Mouse (Mus musculus): ENCODE measurements around the gene Srrm2. TPM values are rescaled to one million over a fixed set of nuclear protein-coding genes. Genes with fewer than 3 reads are reported as not detected.
"Not testable (repeated sequence)": the region's sequence is repeated elsewhere in the genome, so short reads cannot be mapped to it uniquely, and the experiment has no call there.

Gene Srrm2
- polyA plus RNA-seq, 1 experiment from 2014 or later = 439 TPM

DNA sequence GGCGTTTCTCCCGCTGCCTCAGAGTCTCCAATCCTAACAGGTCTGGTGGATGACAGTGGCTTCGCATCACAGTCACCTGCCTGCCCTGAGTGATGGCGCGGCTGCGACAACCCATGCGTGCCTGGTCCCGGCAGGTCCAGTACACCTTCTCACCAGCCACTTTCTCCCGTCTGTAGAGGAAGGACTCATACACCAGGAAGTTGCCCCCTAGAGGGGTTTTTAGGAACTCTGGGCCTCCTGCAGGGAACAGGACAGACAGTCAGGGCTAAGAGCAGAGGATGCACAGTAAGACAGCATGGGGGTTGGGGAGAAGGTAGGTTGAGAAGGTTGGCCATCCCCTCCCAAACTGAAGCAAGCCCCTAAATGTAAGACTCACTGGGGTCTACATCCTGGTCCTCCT lies 30.1 kb upstream of the Srrm2 start:
- ATAC-seq (ENCODE audit: low FRiP score) = no peak
- no peak overlapping the region for H3K4me2 ChIP-seq
- H3K4me3 ChIP-seq (ENCODE audit: low read depth, low read length) = no peak overlapping the region
- H3K9ac ChIP-seq (ENCODE audit: low read length) = no peak overlapping the region
- H3K27ac ChIP-seq (ENCODE audit: low read depth, low read length) = no peak overlapping the region
- no peaks in the 10 kb centered on the region for H3K9me3 ChIP-seq (ENCODE audit: control insufficient read depth, low read length)
- DNase-seq (ENCODE audit: low spot score, missing footprints) = peak; percentile 10
- no peaks in the 10 kb centered on the region for H3K4me1 ChIP-seq (ENCODE audit: control insufficient read depth, insufficient read depth, low read length)
- H3K36me3 ChIP-seq (ENCODE audit: control insufficient read depth, insufficient read depth, low read length) = peaks cover 49% of the 10 kb centered on the region
- WGBS = 91% methylated on average over 9 of the region's 9 CpGs
- no peaks in the 10 kb centered on the region for H3K27me3 ChIP-seq (ENCODE audit: control insufficient read depth, insufficient read depth, low read length)

DNA sequence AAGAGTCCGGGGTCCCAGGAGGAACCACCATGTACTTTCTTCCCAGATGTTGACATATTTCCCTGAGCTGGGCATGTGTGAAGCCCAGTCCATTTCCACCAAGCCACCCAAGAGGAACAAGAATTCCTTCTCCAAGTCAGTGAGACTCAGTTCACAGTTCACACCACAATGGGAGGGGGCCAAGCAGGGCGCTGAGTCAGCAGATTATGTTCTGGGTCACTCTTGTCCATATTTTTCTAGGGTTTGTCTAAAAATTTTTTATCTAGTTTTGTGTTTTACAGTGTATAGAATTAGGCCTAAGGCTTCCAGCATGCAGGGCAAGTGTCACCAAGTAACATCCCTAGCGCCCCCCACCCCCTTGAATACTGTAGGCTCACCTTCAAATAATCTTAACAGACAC lies 29.2 kb upstream of the Srrm2 start:
- H3K4me3 ChIP-seq (ENCODE audit: low read depth, low read length) = no peak overlapping the region
- H3K9me3 ChIP-seq (ENCODE audit: control insufficient read depth, low read length) = no peaks in the 10 kb centered on the region
- no peak overlapping the region for H3K4me2 ChIP-seq
- 95% methylated on average over 3 of the region's 3 CpGs for WGBS
- H3K27ac ChIP-seq (ENCODE audit: low read depth, low read length) = no peak overlapping the region
- ATAC-seq (ENCODE audit: low FRiP score) (no peak), DNase-seq (ENCODE audit: low spot score, missing footprints) (peak; percentile 49)
- no peak overlapping the region for H3K9ac ChIP-seq (ENCODE audit: low read length)
- H3K27me3 ChIP-seq (ENCODE audit: control insufficient read depth, insufficient read depth, low read length) = no peaks in the 10 kb centered on the region
- H3K4me1 ChIP-seq (ENCODE audit: control insufficient read depth, insufficient read depth, low read length) = no peaks in the 10 kb centered on the region
- peaks cover 43% of the 10 kb centered on the region for H3K36me3 ChIP-seq (ENCODE audit: control insufficient read depth, insufficient read depth, low read length)

DNA sequence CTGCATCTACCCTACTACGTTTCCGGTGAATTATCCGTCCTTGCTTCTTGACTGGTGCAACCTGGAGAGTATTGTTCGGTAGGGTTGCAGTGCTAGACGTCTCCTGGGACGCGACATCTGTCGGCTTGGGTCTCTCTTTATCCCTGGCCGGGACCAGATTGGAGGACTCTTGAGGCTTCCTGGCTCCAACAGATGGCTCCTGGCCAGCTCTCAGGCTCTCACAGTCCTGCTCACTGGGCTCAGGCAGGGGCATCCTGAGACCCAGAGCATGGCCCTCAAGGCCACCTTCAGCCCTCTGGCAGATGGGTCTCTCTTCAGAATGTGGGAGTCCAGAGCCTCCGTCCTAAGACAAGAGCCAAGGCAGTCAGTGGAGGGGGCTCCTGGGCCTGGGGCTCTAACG lies 27.4 kb upstream of the Srrm2 start:
- Histone ChIP-seq H3K9me3 (ENCODE audit: control insufficient read depth, low read length) (no peaks in the 10 kb centered on the region), H3K4me2 (no peak overlapping the region), H3K36me3 (ENCODE audit: control insufficient read depth, insufficient read depth, low read length) (peaks cover 33% of the 10 kb centered on the region), H3K27ac (ENCODE audit: low read depth, low read length) (no peak overlapping the region), H3K4me3 (ENCODE audit: low read depth, low read length) (no peak overlapping the region), H3K27me3 (ENCODE audit: control insufficient read depth, insufficient read depth, low read length) (no peaks in the 10 kb centered on the region), H3K9ac (ENCODE audit: low read length) (no peak overlapping the region), H3K4me1 (ENCODE audit: control insufficient read depth, insufficient read depth, low read length) (no peaks in the 10 kb centered on the region)
- ATAC-seq (ENCODE audit: low FRiP score) = no peak
- peak; percentile 44 for DNase-seq (ENCODE audit: low spot score, missing footprints)
- WGBS = 87% methylated on average over 11 of the region's 11 CpGs

DNA sequence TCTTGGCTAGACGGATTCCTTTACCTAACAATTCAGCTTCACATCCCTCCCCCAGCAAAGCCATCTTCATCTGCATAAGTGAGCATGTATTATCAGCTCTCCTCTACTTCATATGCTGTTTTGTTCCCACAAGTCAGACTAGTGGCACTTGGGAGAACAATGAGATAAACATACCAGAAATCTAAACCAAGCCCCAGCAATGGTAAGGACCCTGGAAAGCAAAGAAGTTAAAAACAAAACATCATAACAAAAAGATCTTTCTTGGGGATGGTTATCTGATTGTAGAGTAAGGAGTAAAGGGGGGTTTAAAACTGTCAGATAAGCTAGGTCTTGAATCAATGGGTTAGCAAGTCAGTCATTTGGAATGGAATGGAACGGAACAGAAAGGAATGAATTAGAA lies 19.8 kb upstream of the Srrm2 start:
- ATAC-seq (ENCODE audit: low FRiP score) (no peak), DNase-seq (ENCODE audit: low spot score, missing footprints) (peak; percentile 87)
- no peaks in the 10 kb centered on the region for H3K27me3 ChIP-seq (ENCODE audit: control insufficient read depth, insufficient read depth, low read length)
- H3K27ac ChIP-seq (ENCODE audit: low read depth, low read length) = no peak overlapping the region; the same call in 1 of the 2 replicates
- H3K9me3 ChIP-seq (ENCODE audit: control insufficient read depth, low read length) = no peaks in the 10 kb centered on the region
- no peaks in the 10 kb centered on the region; the same call in 1 of the 2 replicates for H3K36me3 ChIP-seq (ENCODE audit: control insufficient read depth, insufficient read depth, low read length)
- H3K9ac ChIP-seq (ENCODE audit: low read length) = peak overlapping the region; percentile 98
- peak overlapping the region; percentile 51 for H3K4me2 ChIP-seq
- peaks cover 7% of the 10 kb centered on the region for H3K4me1 ChIP-seq (ENCODE audit: control insufficient read depth, insufficient read depth, low read length)
- peak overlapping the region; percentile 86 for H3K4me3 ChIP-seq (ENCODE audit: low read depth, low read length)
- WGBS = 17% methylated on average over 2 of the region's 2 CpGs

DNA sequence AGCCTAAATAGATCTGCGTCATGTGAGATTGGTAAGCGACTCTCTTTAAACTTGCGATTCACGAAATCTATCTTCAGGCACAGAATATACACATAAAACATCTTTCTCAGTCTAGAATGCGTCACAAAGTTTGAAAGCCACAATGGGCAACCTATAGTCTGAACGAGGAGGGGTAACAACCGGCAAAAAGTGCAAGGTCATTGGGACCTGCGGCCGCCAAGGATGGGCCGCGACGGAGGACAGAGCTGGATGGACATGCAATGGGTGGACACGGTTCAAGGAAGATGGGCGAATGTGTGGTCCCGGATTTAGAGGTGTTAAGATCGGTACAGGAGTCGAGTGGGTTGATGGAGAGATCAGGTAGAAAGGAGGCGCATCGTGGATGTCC lies 19.4 kb upstream of the Srrm2 start:
- Histone ChIP-seq H3K4me3 (ENCODE audit: low read depth, low read length) (peak overlapping the region; percentile 86), H3K9me3 (ENCODE audit: control insufficient read depth, low read length) (no peaks in the 10 kb centered on the region), H3K36me3 (ENCODE audit: control insufficient read depth, insufficient read depth, low read length) (no peaks in the 10 kb centered on the region; the same call in 1 of the 2 replicates), H3K4me2 (peak overlapping the region; percentile 51), H3K4me1 (ENCODE audit: control insufficient read depth, insufficient read depth, low read length) (peaks cover 7% of the 10 kb centered on the region), H3K9ac (ENCODE audit: low read length) (peak overlapping the region; percentile 98), H3K27ac (ENCODE audit: low read depth, low read length) (peak overlapping the region; percentile 82), H3K27me3 (ENCODE audit: control insufficient read depth, insufficient read depth, low read length) (no peaks in the 10 kb centered on the region)
- ATAC-seq (ENCODE audit: low FRiP score) = no peak
- WGBS = 1% methylated on average over 19 of the region's 19 CpGs
- DNase-seq (ENCODE audit: low spot score, missing footprints) = no peak

DNA sequence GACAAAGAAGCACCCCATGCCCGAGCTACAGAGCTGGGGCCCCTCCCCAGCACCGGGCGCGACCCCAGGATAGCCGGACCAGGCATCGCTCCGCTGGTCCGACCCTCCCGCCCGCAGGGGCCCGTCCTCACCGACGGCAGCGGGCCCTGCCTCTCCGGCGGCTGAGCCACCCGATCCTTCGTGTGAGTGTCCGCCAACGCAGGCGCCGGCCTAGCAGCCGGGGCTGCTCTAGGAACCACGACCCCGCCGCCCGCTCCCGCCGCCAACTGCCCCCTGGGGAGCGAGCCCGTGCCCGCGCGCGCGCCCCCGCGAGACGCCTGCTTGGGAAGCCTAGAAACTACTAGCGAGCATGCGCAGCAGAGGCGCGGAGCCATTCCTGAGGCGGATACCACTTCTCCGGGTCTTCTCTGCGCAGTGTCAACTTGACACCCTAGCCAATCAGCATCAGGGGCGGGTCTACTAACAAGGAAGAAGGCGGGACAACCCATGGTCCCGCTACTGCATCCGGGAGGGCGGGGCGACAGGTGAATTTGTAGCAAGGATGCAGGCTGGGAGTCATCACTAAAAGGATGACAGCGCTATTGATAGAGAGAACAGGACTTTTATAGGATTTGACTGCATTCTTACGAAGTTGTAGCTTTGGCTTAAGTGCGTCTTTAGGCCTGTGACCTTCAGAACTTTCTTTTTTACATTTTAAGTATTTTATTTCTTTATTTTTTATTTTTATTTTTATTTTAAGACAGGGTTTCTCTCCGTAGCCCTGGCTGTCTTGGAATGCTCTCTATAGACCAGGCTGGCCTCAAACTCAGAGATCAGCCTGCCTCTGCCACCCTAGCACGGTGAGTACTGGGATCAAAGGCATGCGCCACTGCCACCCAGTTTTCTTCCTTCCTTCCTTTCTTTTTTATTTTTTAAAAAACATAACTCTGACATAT lies 18.8 kb upstream of the Srrm2 start, which contains the start of gene Flywch1:
TSS of gene Flywch1 (minus strand) at position 319 of the 935 bp plus-strand sequence.
- DNase-seq (ENCODE audit: low spot score, missing footprints) (peak; percentile 100), ATAC-seq (ENCODE audit: low FRiP score) (peak; percentile 98)
- no peaks in the 10 kb centered on the region; the same call in 1 of the 2 replicates for H3K36me3 ChIP-seq (ENCODE audit: control insufficient read depth, insufficient read depth, low read length)
- peak within 1 kb of the TSS; percentile 82 for H3K27ac ChIP-seq (ENCODE audit: low read depth, low read length)
- no peaks in the 10 kb centered on the region for H3K9me3 ChIP-seq (ENCODE audit: control insufficient read depth, low read length)
- peaks cover 7% of the 10 kb centered on the region for H3K4me1 ChIP-seq (ENCODE audit: control insufficient read depth, insufficient read depth, low read length)
- WGBS = 4% methylated on average over 57 of the region's 58 CpGs
- no peaks in the 10 kb centered on the region for H3K27me3 ChIP-seq (ENCODE audit: control insufficient read depth, insufficient read depth, low read length)
- peak within 1 kb of the TSS; percentile 51 for H3K4me2 ChIP-seq
- peak within 1 kb of the TSS; percentile 86 for H3K4me3 ChIP-seq (ENCODE audit: low read depth, low read length)
- peak within 1 kb of the TSS; percentile 98 for H3K9ac ChIP-seq (ENCODE audit: low read length)

DNA sequence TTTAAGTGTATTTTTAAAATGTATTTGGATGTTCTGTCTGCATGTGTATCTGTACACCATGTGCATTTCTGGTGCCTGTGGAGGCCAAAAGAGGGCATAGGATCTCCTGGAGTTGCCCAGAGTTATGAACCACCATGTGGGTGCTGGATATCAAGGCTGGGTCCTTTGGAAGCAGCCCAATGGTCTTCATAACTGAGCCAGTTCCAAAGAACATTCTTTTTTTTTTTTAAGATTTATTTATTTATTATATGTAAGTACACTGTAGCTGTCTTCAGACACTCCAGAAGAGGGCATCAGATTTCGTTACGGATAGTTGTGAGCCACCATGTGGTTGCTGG lies 18.1 kb upstream of the Srrm2 start:
- not testable (repeated sequence) for H3K9ac ChIP-seq (ENCODE audit: low read length)

DNA sequence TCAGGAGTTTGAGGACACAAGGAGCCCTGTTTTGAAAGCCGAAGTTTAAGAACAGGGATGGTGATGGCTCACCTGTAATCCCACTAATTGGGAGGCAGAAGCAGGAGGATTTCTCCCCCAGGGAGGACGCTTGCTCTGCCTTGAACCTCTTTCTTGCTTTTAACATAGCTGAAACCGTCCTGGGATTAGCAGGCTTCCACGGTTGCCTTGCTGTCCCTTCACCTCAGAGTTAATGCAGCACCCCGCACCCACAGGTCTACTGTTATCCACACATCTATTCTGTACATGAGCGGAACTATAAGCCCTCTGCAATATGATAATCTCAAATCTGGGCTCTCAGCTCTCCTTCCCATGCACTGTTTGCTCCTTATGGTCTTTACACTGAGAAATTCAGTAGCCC lies 16.7 kb upstream of the Srrm2 start:
- no peak overlapping the region for H3K4me2 ChIP-seq
- no peaks in the 10 kb centered on the region for H3K27me3 ChIP-seq (ENCODE audit: control insufficient read depth, insufficient read depth, low read length)
- H3K4me1 ChIP-seq (ENCODE audit: control insufficient read depth, insufficient read depth, low read length) = peaks cover 7% of the 10 kb centered on the region
- no peak for ATAC-seq (ENCODE audit: low FRiP score)
- no peaks in the 10 kb centered on the region for H3K9me3 ChIP-seq (ENCODE audit: control insufficient read depth, low read length)
- no peak overlapping the region for H3K9ac ChIP-seq (ENCODE audit: low read length)
- 76% methylated on average over 6 of the region's 6 CpGs for WGBS
- no peak overlapping the region for H3K27ac ChIP-seq (ENCODE audit: low read depth, low read length)
- DNase-seq (ENCODE audit: low spot score, missing footprints) = peak; percentile 73
- no peak overlapping the region for H3K4me3 ChIP-seq (ENCODE audit: low read depth, low read length)
- H3K36me3 ChIP-seq (ENCODE audit: control insufficient read depth, insufficient read depth, low read length) = no peaks in the 10 kb centered on the region; the same call in 1 of the 2 replicates

More for the DNA sequence above, 18.1 kb upstream of the Srrm2 start:
- H3K4me2 ChIP-seq = peak overlapping the region; percentile 37; the same call in 1 of the 2 replicates
- WGBS = no CpG with 5 or more reads among the region's 2 CpGs
- not testable (repeated sequence) for H3K27ac ChIP-seq (ENCODE audit: low read depth, low read length); H3K27me3 ChIP-seq (ENCODE audit: control insufficient read depth, insufficient read depth, low read length); H3K36me3 ChIP-seq (ENCODE audit: control insufficient read depth, insufficient read depth, low read length); H3K4me1 ChIP-seq (ENCODE audit: control insufficient read depth, insufficient read depth, low read length); DNase-seq (ENCODE audit: low spot score, missing footprints); H3K9me3 ChIP-seq (ENCODE audit: control insufficient read depth, low read length); ATAC-seq (ENCODE audit: low FRiP score)
- H3K4me3 ChIP-seq (ENCODE audit: low read depth, low read length) = peak overlapping the region; percentile 86; the same call in 1 of the 2 replicates

DNA sequence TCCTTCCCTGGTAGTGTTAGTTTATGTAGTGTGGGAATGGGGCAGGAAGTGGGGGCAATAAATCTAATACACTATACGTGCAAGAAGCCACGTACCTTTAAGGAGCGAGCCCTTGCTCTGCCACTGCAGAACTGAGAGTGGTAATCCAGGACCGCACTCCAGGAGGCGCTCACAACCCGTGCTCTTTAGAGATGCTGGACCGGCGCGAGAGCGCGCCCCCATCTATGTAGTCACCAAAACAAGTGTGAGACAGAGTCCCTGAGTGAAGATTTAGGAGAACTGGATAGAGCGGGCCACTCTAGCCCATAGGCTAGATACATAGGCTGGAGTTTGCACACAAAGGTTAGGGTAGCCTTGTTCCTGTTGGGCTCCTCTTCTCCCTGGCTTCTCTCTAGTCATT lies 16.2 kb upstream of the Srrm2 start:
- Histone ChIP-seq H3K4me3 (ENCODE audit: low read depth, low read length) (no peak overlapping the region), H3K27ac (ENCODE audit: low read depth, low read length) (no peak overlapping the region), H3K36me3 (ENCODE audit: control insufficient read depth, insufficient read depth, low read length) (no peaks in the 10 kb centered on the region), H3K9me3 (ENCODE audit: control insufficient read depth, low read length) (no peaks in the 10 kb centered on the region), H3K9ac (ENCODE audit: low read length) (no peak overlapping the region), H3K4me2 (no peak overlapping the region), H3K27me3 (ENCODE audit: control insufficient read depth, insufficient read depth, low read length) (no peaks in the 10 kb centered on the region), H3K4me1 (ENCODE audit: control insufficient read depth, insufficient read depth, low read length) (peaks cover 7% of the 10 kb centered on the region)
- ATAC-seq (ENCODE audit: low FRiP score) = peak; percentile 36
- 7% methylated on average over 12 of the region's 12 CpGs for WGBS
- peak; percentile 94 for DNase-seq (ENCODE audit: low spot score, missing footprints)
